Mouse (Mus musculus): ENCODE measurements around the gene Gm17409.

DNA sequence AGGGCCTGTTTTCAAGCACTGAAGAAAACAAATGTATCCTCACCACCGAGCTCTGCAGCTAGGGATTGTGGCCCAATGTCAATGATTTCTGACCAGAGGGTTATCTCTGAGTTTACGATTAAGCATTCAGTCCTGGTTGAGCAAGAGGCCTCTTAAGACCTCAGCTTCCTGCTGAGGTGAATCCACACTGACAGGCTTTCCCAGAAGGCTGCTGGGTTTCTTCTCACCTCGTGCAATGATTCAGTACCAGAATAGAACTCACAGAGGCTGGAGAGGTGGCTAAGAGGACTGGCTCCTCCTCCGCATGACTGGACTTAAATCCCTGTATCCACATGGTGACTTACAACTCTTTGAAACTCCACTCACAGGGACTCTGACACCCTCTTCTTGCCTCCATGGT is 26.8 kb upstream of the Gm17409 start:
- TF ChIP-seq CTCF (IDR thresholded peaks at IDR 0.05; ENCODE audit: low read depth, low read length) (no peak), GATA1 (IDR thresholded peaks at IDR 0.05; ENCODE audit: borderline replicate concordance, low read length) (no peak), TAL1 (conservative IDR thresholded peaks at IDR 0.05; ENCODE audit: low read depth, low read length) (no peak)
